Mouse (Mus musculus) gastrocnemius, postnatal 10 days (tissue): Measurements from ENCODE around the gene Tfcp2. TPM values are rescaled to one million over a fixed set of nuclear protein-coding genes. Genes with fewer than 3 reads are reported as not detected.

Experiments
- total RNA-seq, 2 experiments: library from RNA; stranded (reverse); gene quantifications; 2 replicates each; pipeline ENCODE4 v1.2.3; 2021

The Tfcp2 gene
- total RNA-seq, 2 experiments from 2014 or later, result 13.1 to 16.1 TPM

Other genes with a start within 250 kb of the Tfcp2 start
- 10 to 100 TPM; 17.7 to 18.5 TPM for gene Mettl7a1, start 247.9 kb downstream of the Tfcp2 start, total RNA-seq
- gene Mettl7a3, start 217.1 kb downstream of the Tfcp2 start, total RNA-seq, result under 1 TPM; 0.19 to 0.20 TPM
- not detected for gene Methig1, start 198.9 kb downstream of the Tfcp2 start, total RNA-seq
- under 1 TPM; 0.31 to 0.77 TPM for gene Mettl7a2, start 198.8 kb downstream of the Tfcp2 start, total RNA-seq
- not detected for gene Higd1c, start 187.5 kb downstream of the Tfcp2 start, total RNA-seq
- under 1 TPM in 1 of 2 experiments, not detected in 1; 0.18 TPM for gene Gm5475, start 129.9 kb downstream of the Tfcp2 start, total RNA-seq
- 10 to 100 TPM; 23.3 to 31.9 TPM for gene Slc11a2, start 126.9 kb downstream of the Tfcp2 start, total RNA-seq
- 10 to 100 TPM; 11.1 to 15.7 TPM for gene Letmd1, start 83.0 kb downstream of the Tfcp2 start, total RNA-seq
- gene Csrnp2, start 56.5 kb downstream of the Tfcp2 start, total RNA-seq, result 1 to 10 TPM; 2.6 to 4.4 TPM
- gene Pou6f1, start 48.0 kb upstream of the Tfcp2 start, total RNA-seq, result 10 to 100 TPM; 11.1 to 13.2 TPM
- 10 to 100 TPM; 64.8 to 67.8 TPM for gene Dazap2, start 63.3 kb upstream of the Tfcp2 start, total RNA-seq
- 1 to 10 TPM; 6.5 to 8.6 TPM for gene Smagp, start 84.9 kb upstream of the Tfcp2 start, total RNA-seq
- gene Bin2, start 117.5 kb upstream of the Tfcp2 start, total RNA-seq, result 1 to 10 TPM in 1 of 2 experiments, under 1 TPM in 1; 0.59 to 2.0 TPM
- gene Cela1, start 135.9 kb upstream of the Tfcp2 start, total RNA-seq, result 1 to 10 TPM in 1 of 2 experiments, not detected in 1; 1.2 TPM
- 1 to 10 TPM in 1 of 2 experiments, under 1 TPM in 1; 0.23 to 1.6 TPM for gene Galnt6, start 177.4 kb upstream of the Tfcp2 start, total RNA-seq
- gene Slc4a8, start 209.7 kb upstream of the Tfcp2 start, total RNA-seq, result 1 to 10 TPM; 1.7 to 2.4 TPM